Mouse (Mus musculus) limb, embryonic 12.5 days (tissue): ENCODE measurements around the gene Dkk3. TPM values are rescaled to one million over a fixed set of nuclear protein-coding genes. Genes with fewer than 3 reads are reported as not detected.
A peak's percentile ranks its signal among the peaks of the same experiment; 100 is the strongest.

Experiments
- ATAC-seq: fragments of 200-750 bp; cut with Nextera tagmentation; 2 replicates; pipeline ENCODE4 v1.8.0; 2017; ENCODE audit warnings: low read depth, moderate TSS enrichment; ENCODE audit not compliant: insufficient number of reproducible peaks, insufficient read depth, low FRiP score, low TSS enrichment
- H3K27ac ChIP-seq: fragments of 300-500 bp; sonication (generic); 2 replicates; pipeline ENCODE4 v1.5.1; 2016; ENCODE audit warnings: mild to moderate bottlenecking, moderate library complexity
- H3K27me3 ChIP-seq: fragments of 300-500 bp; sonication (generic); 2 replicates; pipeline ENCODE4 v1.6.1; 2016; ENCODE audit warnings: mild to moderate bottlenecking, moderate library complexity
- H3K36me3 ChIP-seq: fragments of 300-500 bp; sonication (generic); 2 replicates; pipeline ENCODE4 v1.6.1; 2016; ENCODE audit warnings: mild to moderate bottlenecking, moderate library complexity
- H3K4me1 ChIP-seq: fragments of 300-500 bp; sonication (generic); replicated peaks from 2 replicates; pipeline ENCODE4 v1.6.1; 2016
- H3K4me2 ChIP-seq: fragments of 300-500 bp; sonication (generic); 2 replicates; pipeline ENCODE4 v1.6.1; 2016; ENCODE audit warnings: mild to moderate bottlenecking, moderate library complexity
- H3K4me3 ChIP-seq: fragments of 300-500 bp; sonication (generic); replicated peaks from 2 replicates; pipeline ENCODE4 v1.5.1; 2016; ENCODE audit warnings: mild to moderate bottlenecking
- H3K9ac ChIP-seq: fragments of 300-500 bp; sonication (generic); replicated peaks from 2 replicates; pipeline ENCODE4 v1.6.1; 2016; ENCODE audit warnings: mild to moderate bottlenecking, moderate library complexity
- H3K9me3 ChIP-seq: fragments of 300-500 bp; sonication (generic); 2 replicates; pipeline ENCODE4 v1.6.1; 2016; ENCODE audit warnings: mild to moderate bottlenecking, moderate library complexity
- WGBS: fragments of 180-500 bp; shearing (Covaris S2); methylation state at CpG from one replicate; pipeline ENCODE4 v1.1.7; 2016; 5-methylcytosine and 5-hydroxymethylcytosine counted together
- polyA plus RNA-seq: library from polyadenylated mRNA; unstranded; fragments of >200 nt; fragmentation: Nextera tagmentation; extraction: Ambion mirVana; gene quantifications from 2 replicates; pipeline ENCODE4 v1.2.1, GENCODE M21; 2016

Dkk3 gene
- polyA plus RNA-seq, 1 experiment from 2014 or later, result 14.1 TPM

GRCm38 (mm10) chr7:112128810-112129209, 30.0 kb downstream of the Dkk3 start:
- H3K4me3 ChIP-seq, result no peak overlapping the region
- peak; percentile 27; the same call in 1 of the 2 replicates for ATAC-seq
- no peaks in the 10 kb centered on the region for H3K36me3 ChIP-seq
- 39% methylated on average over 4 of the region's 4 CpGs for WGBS
- H3K9me3 ChIP-seq, result no peaks in the 10 kb centered on the region
- H3K9ac ChIP-seq, result no peak overlapping the region
- no peaks in the 10 kb centered on the region for H3K27me3 ChIP-seq
- no peak overlapping the region for H3K4me2 ChIP-seq
- peaks cover 21% of the 10 kb centered on the region for H3K4me1 ChIP-seq
- peak overlapping the region; percentile 66 for H3K27ac ChIP-seq

GRCm38 (mm10) chr7:112127954-112128353, 30.9 kb downstream of the Dkk3 start:
- Histone ChIP-seq H3K9me3 (no peaks in the 10 kb centered on the region), H3K4me2 (no peak overlapping the region), H3K9ac (no peak overlapping the region), H3K27ac (peak overlapping the region; percentile 66), H3K27me3 (no peaks in the 10 kb centered on the region), H3K36me3 (no peaks in the 10 kb centered on the region), H3K4me3 (no peak overlapping the region), H3K4me1 (peaks cover 21% of the 10 kb centered on the region)
- ATAC-seq, result 0 out of 2 replicates have a peak, but pooled peaks have one; percentile 5
- 83% methylated on average over 4 of the region's 4 CpGs for WGBS

GRCm38 (mm10) chr7:112127085-112127637, 31.7 kb downstream of the Dkk3 start:
- WGBS, result 82% methylated on average over 5 of the region's 5 CpGs
- Histone ChIP-seq H3K27me3 (no peaks in the 10 kb centered on the region), H3K9ac (no peak overlapping the region), H3K4me2 (no peak overlapping the region), H3K27ac (no peak overlapping the region), H3K36me3 (no peaks in the 10 kb centered on the region), H3K4me3 (no peak overlapping the region), H3K4me1 (peaks cover 28% of the 10 kb centered on the region), H3K9me3 (no peaks in the 10 kb centered on the region)
- ATAC-seq, result no peak

GRCm38 (mm10) chr7:112125625-112126260, 33.1 kb downstream of the Dkk3 start:
- 86% methylated on average over 7 of the region's 7 CpGs for WGBS
- Histone ChIP-seq H3K27ac (0 out of 2 replicates have a peak overlapping the region, but pooled peaks have one; percentile 5), H3K4me3 (no peak overlapping the region), H3K9ac (no peak overlapping the region), H3K4me2 (no peak overlapping the region), H3K27me3 (no peaks in the 10 kb centered on the region), H3K4me1 (peaks cover 42% of the 10 kb centered on the region), H3K9me3 (no peaks in the 10 kb centered on the region), H3K36me3 (no peaks in the 10 kb centered on the region)
- no peak for ATAC-seq

- Histone ChIP-seq H3K4me1 (peaks cover 34% of the 10 kb centered on the region), H3K9ac (no peak overlapping the region), H3K27ac (no peak overlapping the region), H3K4me2 (no peak overlapping the region), H3K27me3 (no peaks in the 10 kb centered on the region), H3K36me3 (no peaks in the 10 kb centered on the region), H3K4me3 (no peak overlapping the region), H3K9me3 (no peaks in the 10 kb centered on the region)
- no peak for ATAC-seq
- WGBS, result 93% methylated on average over 5 of the region's 5 CpGs
Observed at GRCm38 (mm10) chr7:112123612-112124011, 35.2 kb downstream of the Dkk3 start.

- H3K9ac ChIP-seq, result no peak overlapping the region
- ATAC-seq, result no peak
- no peak overlapping the region for H3K4me3 ChIP-seq
- peaks cover 7% of the 10 kb centered on the region for H3K36me3 ChIP-seq
- H3K27me3 ChIP-seq, result no peaks in the 10 kb centered on the region
- WGBS, result 53% methylated on average over 11 of the region's 11 CpGs
- H3K4me2 ChIP-seq, result no peak overlapping the region
- H3K27ac ChIP-seq, result peak overlapping the region; percentile 59
- H3K9me3 ChIP-seq, result no peaks in the 10 kb centered on the region
- H3K4me1 ChIP-seq, result peaks cover 25% of the 10 kb centered on the region
Observed at GRCm38 (mm10) chr7:112121866-112122500, 36.9 kb downstream of the Dkk3 start.

GRCm38 (mm10) chr7:112120861-112121810, 37.7 kb downstream of the Dkk3 start:
- Histone ChIP-seq H3K27me3 (no peaks in the 10 kb centered on the region), H3K36me3 (peaks cover 11% of the 10 kb centered on the region), H3K9me3 (peaks cover 6% of the 10 kb centered on the region; the same call in 1 of the 2 replicates), H3K4me2 (no peak overlapping the region), H3K27ac (peak overlapping the region; percentile 59), H3K9ac (no peak overlapping the region), H3K4me1 (peaks cover 25% of the 10 kb centered on the region), H3K4me3 (no peak overlapping the region)
- peak; percentile 32; the same call in 1 of the 2 replicates for ATAC-seq
- WGBS, result 60% methylated on average over 11 of the region's 11 CpGs

- Histone ChIP-seq H3K4me1 (peaks cover 25% of the 10 kb centered on the region), H3K36me3 (peaks cover 11% of the 10 kb centered on the region), H3K27me3 (no peaks in the 10 kb centered on the region), H3K4me3 (no peak overlapping the region), H3K4me2 (no peak overlapping the region), H3K9ac (no peak overlapping the region), H3K27ac (no peak overlapping the region), H3K9me3 (peaks cover 6% of the 10 kb centered on the region; the same call in 1 of the 2 replicates)
- WGBS, result 86% methylated on average over 7 of the region's 7 CpGs
- no peak for ATAC-seq
Observed at GRCm38 (mm10) chr7:112119248-112119647, 39.6 kb downstream of the Dkk3 start.

- Histone ChIP-seq H3K4me2 (no peak overlapping the region), H3K9ac (no peak overlapping the region), H3K4me1 (peaks cover 25% of the 10 kb centered on the region), H3K27me3 (no peaks in the 10 kb centered on the region), H3K4me3 (no peak overlapping the region), H3K36me3 (peaks cover 11% of the 10 kb centered on the region), H3K27ac (no peak overlapping the region), H3K9me3 (peaks cover 6% of the 10 kb centered on the region; the same call in 1 of the 2 replicates)
- no peak for ATAC-seq
- 91% methylated on average over 7 of the region's 7 CpGs for WGBS
Observed at GRCm38 (mm10) chr7:112118086-112118485, 40.8 kb downstream of the Dkk3 start.

GRCm38 (mm10) chr7:112117501-112117900, 41.4 kb downstream of the Dkk3 start:
- H3K4me3 ChIP-seq, result no peak overlapping the region
- H3K9me3 ChIP-seq, result peaks cover 6% of the 10 kb centered on the region; the same call in 1 of the 2 replicates
- peaks cover 21% of the 10 kb centered on the region for H3K4me1 ChIP-seq
- ATAC-seq, result no peak
- no peak overlapping the region for H3K9ac ChIP-seq
- H3K4me2 ChIP-seq, result no peak overlapping the region
- no peak overlapping the region for H3K27ac ChIP-seq
- WGBS, result 89% methylated on average over 7 of the region's 7 CpGs
- peaks cover 16% of the 10 kb centered on the region for H3K36me3 ChIP-seq
- H3K27me3 ChIP-seq, result no peaks in the 10 kb centered on the region
